Mouse (Mus musculus) adrenal gland, adult 10 weeks (tissue): ENCODE data around the gene Adam26b. TPM values are rescaled to one million over a fixed set of nuclear protein-coding genes. Genes with fewer than 3 reads are reported as not detected.

Experiments
- polyA plus RNA-seq: library from polyadenylated mRNA; stranded (reverse); fragments of 350-450 nt; fragmentation: Illumina TruSeq; extraction: RNeasy Lipid Tissue Mini Kit (QIAGEN cat#74804); gene quantifications from one replicate; pipeline ENCODE4 v1.2.3, GENCODE M21; 2014; ENCODE audit warnings: low read depth, low replicate concordance

Adam26b gene
- not detected for polyA plus RNA-seq

GRCm38 (mm10) chr8:43528006-43528405 is at the start of gene Adam26b:
Gene Adam26b (minus strand): TSS chr8:43528106.

DNA sequence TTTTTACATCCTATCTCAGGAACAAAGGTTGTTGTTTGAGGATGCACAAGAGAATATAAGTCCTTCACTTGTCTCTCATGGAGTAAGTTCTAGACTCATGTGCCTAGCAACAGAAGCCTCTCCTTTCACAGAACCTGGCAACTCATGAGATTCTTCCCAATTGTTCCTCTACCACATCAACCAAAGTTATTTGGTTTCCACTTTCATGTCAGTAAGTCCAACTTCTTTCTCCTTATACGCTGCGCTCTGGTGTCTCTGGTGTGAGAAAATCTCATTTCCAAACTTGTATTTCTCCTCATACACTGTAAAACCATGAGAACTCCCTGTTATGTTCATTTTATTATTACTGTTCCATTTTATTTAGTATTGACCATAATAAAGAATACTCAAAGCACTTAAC is 48.7 kb upstream of the Adam26b start, which contains the start of gene Adam26a:
Gene Adam26a, minus strand, starts transcription at position 101 of the 400 bp plus-strand sequence.

Other genes with a start within 250 kb of the Adam26b start
- gene Zfp42, start 221.1 kb downstream of the Adam26b start, polyA plus RNA-seq = not detected
- not detected for gene Adam26a, start 48.6 kb upstream of the Adam26b start, polyA plus RNA-seq
- gene Gm5346, start 99.2 kb upstream of the Adam26b start, polyA plus RNA-seq = not detected
- gene Adam34, start 181.9 kb upstream of the Adam26b start, polyA plus RNA-seq = not detected